Mouse (Mus musculus): ENCODE measurements around the gene Adam20.
"Not testable (repeated sequence)": the region's sequence is repeated elsewhere in the genome, so short reads cannot be mapped to it uniquely, and the experiment has no call there.

The Adam20 gene

DNA sequence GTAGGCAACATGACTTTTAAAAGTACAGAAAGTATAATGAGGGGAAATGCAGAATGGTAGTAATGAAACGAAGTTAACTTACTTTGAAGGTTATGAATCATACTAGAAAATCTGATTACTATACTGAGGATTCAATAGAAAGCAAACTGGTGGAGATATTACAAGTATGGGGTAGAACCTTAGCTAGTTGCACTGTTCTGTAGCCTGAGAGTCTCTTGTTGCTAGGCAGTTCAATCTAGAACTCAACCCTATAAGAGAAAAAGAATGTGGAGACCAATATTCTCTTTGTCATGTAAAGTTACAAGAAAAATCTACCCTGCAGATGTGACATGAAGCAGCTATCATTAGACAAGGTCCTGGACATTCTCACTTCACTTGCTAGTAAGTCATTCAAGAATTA, at the start of gene Adam20:
Adam20 (plus strand) TSS at position 301 of the 400 bp plus-strand sequence.
- DNase-seq (ENCODE audit: low spot score in 2 of 2), result not testable (repeated sequence)

DNA sequence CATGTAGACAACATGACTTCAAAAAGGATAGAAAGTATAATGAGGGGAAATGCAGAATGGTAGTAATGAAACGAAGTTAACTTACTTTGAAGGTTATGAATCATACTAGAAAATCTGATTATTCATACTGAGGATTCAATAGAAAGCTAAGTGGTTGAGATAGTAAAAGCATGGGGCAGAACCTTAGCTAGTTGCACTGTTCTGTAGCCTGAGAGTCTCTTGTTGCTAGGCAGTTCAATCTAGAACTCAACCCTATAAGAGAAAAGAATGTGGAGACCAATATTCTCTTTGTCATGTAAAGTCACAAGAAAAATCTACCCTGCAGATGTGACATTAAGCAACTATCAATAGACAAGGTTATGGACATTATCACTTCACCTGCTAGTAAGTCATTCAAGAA, 41.2 kb upstream of the Adam20 start, which contains the start of gene Adam25:
Adam25 (plus strand) TSS at position 301 of the 400 bp plus-strand sequence.
- not testable (repeated sequence) for DNase-seq (ENCODE audit: low spot score in 2 of 2)

DNA sequence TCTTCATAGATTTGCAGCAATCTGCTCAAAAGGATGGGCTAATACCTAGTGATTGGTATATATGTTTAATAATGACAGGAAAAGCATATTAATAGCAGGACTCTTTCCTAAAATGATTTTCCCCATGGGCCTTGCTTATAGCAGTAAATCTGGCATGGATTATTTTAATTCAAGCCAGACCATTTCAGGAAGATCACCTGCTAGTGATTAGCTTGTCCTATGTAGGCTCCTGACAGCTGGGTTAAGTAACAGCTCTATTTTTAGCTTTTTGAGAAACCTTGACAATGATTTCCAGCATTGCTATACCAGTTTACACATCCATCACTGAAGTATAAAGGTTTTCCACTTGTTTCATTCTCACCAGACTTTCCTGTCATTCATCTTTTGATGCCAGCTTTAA, 9.8 kb upstream of the Adam20 start:
- no peak for DNase-seq (ENCODE audit: low spot score in 2 of 2)

GRCm38 (mm10) chr8:40803379-40804079, 10.5 kb downstream of the Adam20 start:
- DNase-seq (ENCODE audit: low spot score in 2 of 2), result no peak
